Mouse (Mus musculus) kidney, adult 2 months (tissue): ENCODE data around the gene Itih4. TPM values are rescaled to one million over a fixed set of nuclear protein-coding genes. Genes with fewer than 3 reads are reported as not detected.

Source experiments
- DNase-seq: peaks from one replicate; pipeline ENCODE4 v3.0.0; 2021
- H3K27ac ChIP-seq: fragments of 200-500 bp; 2 replicates; pipeline ENCODE4 v1.5.1; 2012; ENCODE audit warnings: low read depth, low read length, control low read depth, inconsistent platforms; ENCODE audit not compliant: insufficient read depth
- H3K27me3 ChIP-seq: fragments of 200-500 bp; replicated peaks from 2 replicates; pipeline ENCODE4 v1.6.1; 2012; ENCODE audit warnings: mild to moderate bottlenecking, moderate library complexity, low read length, inconsistent platforms; ENCODE audit not compliant: control insufficient read depth, insufficient read depth
- H3K36me3 ChIP-seq: fragments of 200-500 bp; 2 replicates; pipeline ENCODE4 v1.6.1; 2012; ENCODE audit warnings: mild to moderate bottlenecking, moderate library complexity, low read length, inconsistent platforms; ENCODE audit not compliant: control insufficient read depth, insufficient read depth
- H3K4me1 ChIP-seq: fragments of 200-500 bp; 2 replicates; pipeline ENCODE4 v1.6.1; 2011; ENCODE audit warnings: low read length; ENCODE audit not compliant: control insufficient read depth, insufficient read depth
- H3K4me3 ChIP-seq: fragments of 200-500 bp; 2 replicates; pipeline ENCODE4 v1.5.1; 2011; ENCODE audit warnings: mild to moderate bottlenecking, low read depth, low read length, control low read depth; ENCODE audit not compliant: insufficient read depth
- CTCF ChIP-seq: fragments of 200-500 bp; conservative IDR thresholded peaks from 2 replicates; pipeline ENCODE4 v1.5.1; 2011; ENCODE audit warnings: low read depth, mild to moderate bottlenecking, control low read depth, low read length, moderate library complexity, mixed read lengths; ENCODE audit not compliant: insufficient read depth, insufficient read length
- POLR2A ChIP-seq: fragments of 200-500 bp; IDR thresholded peaks from one replicate; pipeline ENCODE4 v1.6.1; 2011; ENCODE audit warnings: low read depth, low read length, control low read depth
- WGBS: fragments of 180-500 bp; shearing (Covaris S2); methylation state at CpG from one replicate; pipeline ENCODE4 v1.1.7; 2018; 5-methylcytosine and 5-hydroxymethylcytosine counted together
- polyA plus RNA-seq: library from polyadenylated mRNA; depleted of rRNA; stranded (reverse); fragments of >200 nt; gene quantifications from 2 replicates; pipeline ENCODE4 v1.2.3, GENCODE M21; 2012

Gene Itih4
- polyA plus RNA-seq, 1 experiment, result 0.38 TPM

DNA sequence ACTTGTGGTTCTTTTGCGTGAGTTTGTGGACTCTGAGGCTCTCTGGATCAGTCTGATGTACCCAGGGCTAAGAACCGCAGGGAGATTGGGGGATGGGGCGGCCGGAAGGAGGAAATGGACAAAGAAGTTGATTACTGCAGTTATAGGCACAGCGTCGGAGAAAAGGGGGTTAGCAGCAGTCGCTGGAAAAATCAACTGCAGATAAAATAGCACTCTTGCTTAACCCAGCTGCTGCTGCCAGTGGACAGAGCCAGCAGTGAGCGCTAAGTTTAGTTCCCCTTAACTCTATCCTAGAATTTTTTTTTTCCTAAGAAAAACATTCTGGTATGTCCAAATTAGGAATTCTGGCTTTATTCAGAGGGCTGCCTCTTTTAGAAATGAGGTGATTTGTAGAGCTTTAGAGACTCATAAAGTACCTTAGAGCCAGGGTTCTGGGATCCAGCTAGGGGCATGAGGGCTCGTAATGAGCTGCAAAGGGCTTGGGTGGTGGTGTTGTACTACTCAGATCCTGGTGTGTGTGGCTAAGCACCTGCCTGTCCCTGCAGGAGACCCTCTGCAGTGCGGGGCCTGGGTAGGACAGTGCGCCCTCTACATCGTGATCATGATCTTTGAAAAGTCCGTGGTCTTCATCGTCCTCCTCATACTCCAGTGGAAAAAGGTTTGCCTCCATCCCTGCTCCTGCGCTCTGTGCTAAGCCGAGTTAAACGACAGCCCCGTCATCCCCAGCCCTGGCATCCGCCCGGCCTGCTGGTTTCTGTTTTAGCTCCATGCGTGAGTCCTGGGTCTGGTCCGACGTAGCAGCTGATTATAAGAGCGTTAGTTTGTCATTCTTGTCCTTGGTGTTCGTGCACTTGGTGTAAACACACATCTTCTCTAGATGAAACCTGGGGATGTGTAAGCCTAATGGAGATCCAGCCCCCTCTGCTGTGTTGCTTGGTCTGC is 15.8 kb upstream of the Itih4 start:
- Histone ChIP-seq H3K36me3 (no peaks in the 10 kb centered on the region), H3K4me3 (no peak overlapping the region), H3K27me3 (no peaks in the 10 kb centered on the region), H3K4me1 (0 out of 2 replicates have a peak, but pooled peaks cover 3% of the 10 kb centered on the region), H3K27ac (peak overlapping the region; percentile 50; the same call in 1 of the 2 replicates)
- TF ChIP-seq POLR2A (no peak), CTCF (no peak)
- DNase-seq, result peak; percentile 19
- WGBS, result 81% methylated on average over 25 of the region's 25 CpGs

DNA sequence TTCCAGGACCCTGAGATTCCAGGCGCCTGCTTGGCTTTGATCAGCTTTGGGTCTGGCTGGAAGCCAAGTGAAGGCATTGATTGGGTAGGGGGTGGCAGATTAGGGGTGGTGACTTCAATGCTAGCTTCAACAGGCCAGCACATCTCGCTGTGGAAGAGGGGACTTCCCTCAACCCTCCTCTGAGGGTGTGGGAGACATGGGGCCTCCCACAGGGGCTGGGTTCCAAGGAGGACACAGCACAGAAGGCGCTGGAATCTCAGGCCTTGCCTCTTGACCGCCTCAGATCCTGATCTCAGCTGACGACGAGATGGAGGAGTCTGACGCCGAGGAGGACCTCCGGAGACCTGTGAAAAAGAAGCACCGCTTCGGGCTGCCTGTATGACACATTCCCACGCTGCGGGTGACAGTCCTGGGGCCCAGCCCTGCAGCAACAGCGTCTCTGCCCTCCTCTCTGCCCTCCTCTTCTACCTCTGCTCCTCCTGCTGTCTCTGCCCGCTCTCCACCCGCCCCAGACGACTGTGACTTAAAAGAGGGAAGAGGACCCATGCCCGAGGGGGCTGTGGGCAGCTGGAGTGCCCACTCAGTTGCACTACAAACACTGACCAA is 12.1 kb upstream of the Itih4 start:
- H3K27me3 ChIP-seq, result no peaks in the 10 kb centered on the region
- 76% methylated on average over 18 of the region's 18 CpGs for WGBS
- H3K4me1 ChIP-seq, result 0 out of 2 replicates have a peak, but pooled peaks cover 8% of the 10 kb centered on the region
- peak; percentile 28 for DNase-seq
- H3K4me3 ChIP-seq, result no peak overlapping the region
- TF ChIP-seq CTCF, result no peak
- TF ChIP-seq POLR2A, result no peak
- no peak overlapping the region for H3K27ac ChIP-seq
- no peaks in the 10 kb centered on the region for H3K36me3 ChIP-seq

DNA sequence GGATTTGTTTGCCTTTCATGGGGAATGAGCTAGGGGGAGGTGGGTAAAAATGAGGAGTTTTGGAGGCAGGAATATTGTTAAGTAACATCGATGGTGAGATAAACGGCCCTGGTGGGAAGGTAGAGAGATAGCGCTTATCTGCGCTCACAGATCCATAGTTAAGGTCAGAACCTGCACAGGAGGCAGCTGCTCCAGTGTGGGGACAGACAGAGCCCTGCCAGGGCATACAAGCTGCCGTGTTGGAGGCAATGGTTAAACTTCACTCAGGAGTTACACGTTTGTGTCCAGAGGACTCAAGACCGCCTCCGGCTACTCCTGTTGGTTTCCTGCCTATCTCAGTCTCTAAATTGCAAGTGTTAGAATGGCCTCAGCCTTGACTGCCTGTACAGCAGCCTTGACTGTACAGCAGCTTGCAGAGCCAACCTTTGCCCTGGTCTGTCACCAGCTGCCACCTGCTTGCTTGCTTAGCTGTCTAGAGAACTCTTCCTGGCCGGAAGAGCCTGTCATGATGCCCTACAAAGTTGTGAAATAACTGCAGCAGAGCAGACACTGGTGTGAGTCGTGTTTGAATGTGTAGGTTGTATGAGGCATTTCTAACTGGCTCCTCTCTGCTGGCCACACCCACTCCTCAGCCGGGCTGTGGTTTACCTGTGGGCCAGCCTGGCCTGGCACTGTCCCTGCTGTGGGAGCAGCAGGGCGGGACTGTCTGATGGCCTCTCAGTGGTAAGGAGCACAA is 11.0 kb upstream of the Itih4 start:
- TF ChIP-seq CTCF (no peak), POLR2A (no peak)
- H3K27me3 ChIP-seq, result no peaks in the 10 kb centered on the region
- DNase-seq, result peak; percentile 33
- H3K27ac ChIP-seq, result 0 out of 2 replicates have a peak overlapping the region, but pooled peaks have one; percentile 22
- H3K36me3 ChIP-seq, result no peaks in the 10 kb centered on the region
- WGBS, result 63% methylated on average over 12 of the region's 12 CpGs
- H3K4me3 ChIP-seq, result no peak overlapping the region
- 0 out of 2 replicates have a peak, but pooled peaks cover 8% of the 10 kb centered on the region for H3K4me1 ChIP-seq

- peak; percentile 40 for DNase-seq
- WGBS, result 43% methylated on average over 9 of the region's 9 CpGs
- H3K4me1 ChIP-seq, result 0 out of 2 replicates have a peak, but pooled peaks cover 8% of the 10 kb centered on the region
These were observed 10.3 kb upstream of the Itih4 start for GRCm38 (mm10) chr14:30875955-30876354.

GRCm38 (mm10) chr14:30876451-30876850 is 9.8 kb upstream of the Itih4 start:
- no peak for TF ChIP-seq POLR2A
- TF ChIP-seq CTCF, result no peak
- WGBS, result 76% methylated on average over 10 of the region's 10 CpGs
- Histone ChIP-seq H3K36me3 (no peaks in the 10 kb centered on the region), H3K27ac (no peak overlapping the region), H3K27me3 (no peaks in the 10 kb centered on the region), H3K4me1 (0 out of 2 replicates have a peak, but pooled peaks cover 8% of the 10 kb centered on the region), H3K4me3 (no peak overlapping the region)
- DNase-seq, result no peak

More at GRCm38 (mm10) chr14:30875955-30876354, 10.3 kb upstream of the Itih4 start:
- Histone ChIP-seq H3K4me3 (no peak overlapping the region), H3K27ac (0 out of 2 replicates have a peak overlapping the region, but pooled peaks have one; percentile 22), H3K27me3 (no peaks in the 10 kb centered on the region), H3K36me3 (no peaks in the 10 kb centered on the region)
- TF ChIP-seq CTCF (no peak), POLR2A (no peak)

GRCm38 (mm10) chr14:30877827-30878226 is 8.4 kb upstream of the Itih4 start:
- H3K36me3 ChIP-seq, result no peaks in the 10 kb centered on the region
- WGBS, result 98% methylated on average over 3 of the region's 3 CpGs
- H3K4me1 ChIP-seq, result 0 out of 2 replicates have a peak, but pooled peaks cover 8% of the 10 kb centered on the region
- TF ChIP-seq CTCF, result no peak
- TF ChIP-seq POLR2A, result no peak
- no peak for DNase-seq
- no peaks in the 10 kb centered on the region for H3K27me3 ChIP-seq
- no peak overlapping the region for H3K4me3 ChIP-seq
- no peak overlapping the region for H3K27ac ChIP-seq
